Mouse (Mus musculus): ENCODE measurements at regions not wholly inside any gene's neighbourhood (a gene's known extent, or its start where the extent isn't known, plus 50 kb on each side); places are given as distances from the start of the nearest gene placed in this dataset.

GRCm38 (mm10) chr13:44037774-44038294 is 253.3 kb downstream of the Cd83 start:
- no peak for DNase-seq (ENCODE audit: low spot score)

DNA sequence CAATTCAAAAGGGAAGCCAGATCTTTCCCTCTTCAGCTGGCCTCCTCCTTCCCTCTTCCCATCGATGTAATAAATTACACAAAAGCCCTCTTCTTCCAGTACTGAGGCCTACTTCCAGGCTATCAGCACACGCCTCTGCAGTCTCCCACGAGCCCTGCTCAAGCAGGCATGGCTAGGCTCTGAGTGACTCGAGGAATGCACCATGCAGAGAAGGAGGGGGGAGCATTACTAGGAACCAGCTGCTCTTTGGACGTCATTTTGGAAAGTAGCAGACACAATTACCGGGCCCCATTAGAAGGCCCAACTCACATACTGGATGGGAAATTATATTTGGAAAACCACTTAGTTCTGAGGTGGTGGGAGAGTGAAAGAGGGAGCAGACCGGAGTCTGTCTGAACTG is 253.7 kb downstream of the Cd83 start:
- DNase-seq (ENCODE audit: low spot score): peak; percentile 47

DNA sequence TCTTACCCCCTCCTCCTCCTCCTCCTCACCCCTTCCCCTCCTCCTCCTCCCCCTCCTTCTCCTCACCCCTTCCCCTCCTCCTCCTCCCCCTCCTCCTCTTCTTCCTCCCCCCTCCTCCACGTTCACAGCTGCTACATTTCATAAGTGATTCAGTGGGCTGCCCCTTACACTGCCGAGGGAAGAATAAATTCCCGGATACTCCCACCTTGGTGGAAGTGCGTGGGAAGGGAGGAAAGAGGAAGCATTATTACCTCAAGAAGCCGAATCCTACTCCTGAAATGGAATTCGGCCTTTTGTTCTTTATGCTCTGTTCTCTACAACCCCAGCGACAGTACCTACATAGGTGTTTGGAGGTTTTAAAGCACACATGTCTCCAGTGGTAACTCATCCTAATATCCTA is 256.1 kb downstream of the Cd83 start:
- no peak for DNase-seq (ENCODE audit: low spot score)

- DNase-seq (ENCODE audit: low spot score): peak; percentile 44
These were observed 258.3 kb downstream of the Cd83 start for GRCm38 (mm10) chr13:44042730-44043493.

- peak; percentile 51 for DNase-seq (ENCODE audit: low spot score)
These were observed 258.9 kb downstream of the Cd83 start for GRCm38 (mm10) chr13:44043494-44043885.

DNA sequence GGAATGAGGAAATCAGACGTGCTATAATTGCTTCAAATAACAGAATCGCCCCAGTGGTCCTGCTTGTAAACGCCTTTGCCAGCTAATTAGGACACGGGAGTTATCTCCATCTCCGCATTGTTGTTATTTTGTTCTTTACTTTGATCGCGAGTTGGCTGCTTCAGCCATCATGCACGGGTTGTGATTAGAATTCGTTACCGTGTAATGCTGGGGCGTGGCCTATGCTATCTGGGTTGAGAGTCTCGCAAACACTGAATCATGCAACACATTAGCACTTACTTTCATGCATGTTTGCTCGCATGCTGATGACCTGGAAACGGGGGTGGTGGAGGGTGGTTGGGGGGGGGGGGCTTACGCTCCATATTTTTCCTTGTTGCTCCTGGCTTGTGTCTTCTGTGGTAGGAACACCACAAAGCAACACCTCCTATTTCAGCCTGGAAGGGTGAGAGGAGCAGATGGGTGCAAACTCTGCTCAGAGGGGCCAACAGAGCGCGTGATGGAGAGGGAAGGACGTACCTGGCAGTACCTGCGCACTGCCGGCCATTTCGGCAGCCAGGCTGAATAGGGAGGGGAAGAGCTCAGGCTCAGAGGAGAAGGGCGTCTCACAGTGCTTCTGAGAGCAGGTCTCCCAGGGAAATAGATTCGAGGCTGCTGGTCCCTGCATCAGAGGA is 260.1 kb downstream of the Cd83 start:
- DNase-seq (ENCODE audit: low spot score): no peak

GRCm38 (mm10) chr13:44046436-44046835 is 261.9 kb downstream of the Cd83 start:
- DNase-seq (ENCODE audit: low spot score): peak; percentile 24

- DNase-seq (ENCODE audit: low spot score): no peak
These were observed 269.6 kb downstream of the Cd83 start for GRCm38 (mm10) chr13:44054157-44054556.

- peak; percentile 16 for DNase-seq (ENCODE audit: low spot score)
These were observed 271.3 kb downstream of the Cd83 start for GRCm38 (mm10) chr13:44055573-44056491.

DNA sequence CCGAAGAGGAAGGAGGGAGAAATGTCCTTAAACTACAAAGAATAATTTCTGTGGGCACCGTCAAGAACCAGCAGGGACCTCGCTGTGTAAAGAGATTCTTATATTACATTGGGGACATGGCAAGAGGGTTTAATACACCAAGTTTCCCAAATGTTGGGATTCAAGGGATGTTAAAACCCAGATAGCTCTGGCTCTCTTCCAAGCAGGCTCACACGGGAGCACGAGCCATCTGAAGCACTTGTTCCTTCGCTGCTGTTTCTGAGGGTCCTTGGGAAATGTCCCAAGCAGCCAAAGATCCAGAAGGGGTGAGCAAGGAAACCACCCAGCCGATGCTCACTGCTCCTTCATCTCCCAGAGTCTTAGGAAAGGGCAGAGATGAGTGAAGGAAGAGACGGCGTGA is 272.1 kb downstream of the Cd83 start:
- no peak for DNase-seq (ENCODE audit: low spot score)

GRCm38 (mm10) chr13:44057542-44057941 is 273.0 kb downstream of the Cd83 start:
- no peak for DNase-seq (ENCODE audit: low spot score)

GRCm38 (mm10) chr13:44058277-44058676 is 273.7 kb downstream of the Cd83 start:
- DNase-seq (ENCODE audit: low spot score): no peak

DNA sequence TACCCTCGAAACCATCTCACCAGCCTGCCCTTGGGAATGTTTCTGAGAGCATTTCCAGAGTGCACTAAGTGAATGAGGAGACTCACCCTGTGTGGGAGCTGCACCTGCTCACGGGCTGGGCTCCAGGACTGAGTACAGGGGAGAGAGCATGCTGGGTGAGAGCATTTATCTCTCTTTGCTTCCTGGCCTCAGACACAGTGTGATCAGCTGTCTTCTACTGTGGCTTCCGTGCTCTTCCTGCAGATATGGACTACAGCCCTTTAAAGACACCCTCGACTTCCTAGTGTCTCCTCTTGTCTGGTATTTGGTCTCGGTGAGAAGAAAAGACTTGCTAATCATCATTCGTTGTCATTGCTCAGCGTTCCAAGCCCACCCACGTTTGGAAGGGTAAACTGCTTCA is 274.9 kb downstream of the Cd83 start:
- DNase-seq (ENCODE audit: low spot score): no peak

DNA sequence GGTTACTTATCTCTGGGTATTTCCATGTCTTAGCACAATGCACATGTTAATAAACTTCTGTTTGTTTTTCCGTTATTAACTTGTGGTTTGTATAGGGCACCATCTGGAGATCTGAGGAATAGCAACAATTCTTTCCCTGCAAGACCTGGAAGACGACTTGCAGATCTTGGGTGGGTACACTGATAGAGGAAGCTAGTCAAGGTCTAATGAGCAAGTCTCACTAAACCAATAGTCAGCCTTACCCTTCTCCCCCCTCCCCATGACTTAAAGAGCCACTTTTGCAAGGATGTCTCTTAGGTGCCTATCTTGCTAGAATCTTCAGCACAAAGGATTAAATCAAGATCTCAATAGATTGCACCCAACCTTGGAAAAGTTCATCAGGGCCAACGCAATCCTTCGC is 276.7 kb downstream of the Cd83 start:
- DNase-seq (ENCODE audit: low spot score): no peak

DNA sequence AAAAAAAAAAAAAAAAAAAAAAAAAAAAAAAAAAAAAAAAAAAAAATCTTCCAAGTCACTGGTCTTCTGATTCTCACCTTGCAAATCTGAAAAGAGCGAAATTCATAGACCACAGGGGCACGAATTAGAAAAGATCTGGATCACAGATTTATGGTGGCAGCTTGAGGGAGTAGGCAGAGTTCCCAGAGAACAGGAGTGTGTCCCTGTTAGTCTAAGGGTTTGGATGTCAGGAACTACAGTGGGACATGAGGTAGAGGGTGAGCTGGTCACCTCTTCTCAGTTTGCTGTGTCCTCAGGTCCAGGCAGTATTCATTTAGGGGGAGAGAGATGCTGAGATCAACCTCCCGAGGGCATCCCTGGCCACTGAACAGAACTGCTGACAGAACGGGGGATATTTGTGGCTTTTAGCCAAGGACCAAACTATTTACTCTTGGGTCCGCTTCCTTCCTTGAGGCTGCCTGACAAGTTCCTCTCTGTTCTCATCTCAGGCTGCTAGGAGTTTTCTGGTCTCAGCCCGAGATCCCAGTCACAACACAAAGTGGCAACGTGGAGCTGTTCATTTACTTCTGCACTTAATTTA is 277.2 kb downstream of the Cd83 start:
- DNase-seq (ENCODE audit: low spot score): no peak

GRCm38 (mm10) chr13:44063317-44063716 is 278.7 kb downstream of the Cd83 start:
- DNase-seq (ENCODE audit: low spot score): no peak

GRCm38 (mm10) chr13:44064026-44064425 is 279.5 kb downstream of the Cd83 start:
- DNase-seq (ENCODE audit: low spot score): no peak

DNA sequence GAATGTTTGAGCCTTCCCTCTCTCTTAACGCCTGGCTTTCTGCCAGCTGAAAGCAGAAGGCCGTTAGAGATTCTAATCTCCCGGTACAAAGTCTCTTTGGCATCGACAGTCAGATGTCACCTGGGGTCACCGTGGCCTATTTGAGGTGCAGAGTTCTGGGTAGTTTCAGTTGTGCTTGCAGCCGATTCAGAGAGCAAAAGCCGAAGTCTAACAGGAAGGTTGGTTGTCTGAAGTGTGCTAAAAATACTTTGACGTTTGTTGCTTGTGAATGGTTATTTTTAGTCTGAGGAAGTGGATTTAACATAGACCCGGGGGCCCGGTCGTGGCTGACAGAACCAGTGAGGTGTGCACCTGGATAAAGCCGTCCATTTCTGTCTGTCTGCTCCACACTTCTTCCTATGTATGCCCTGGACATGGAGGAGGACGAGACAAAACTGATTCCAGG is 281.2 kb downstream of the Cd83 start:
- DNase-seq (ENCODE audit: low spot score): no peak

DNA sequence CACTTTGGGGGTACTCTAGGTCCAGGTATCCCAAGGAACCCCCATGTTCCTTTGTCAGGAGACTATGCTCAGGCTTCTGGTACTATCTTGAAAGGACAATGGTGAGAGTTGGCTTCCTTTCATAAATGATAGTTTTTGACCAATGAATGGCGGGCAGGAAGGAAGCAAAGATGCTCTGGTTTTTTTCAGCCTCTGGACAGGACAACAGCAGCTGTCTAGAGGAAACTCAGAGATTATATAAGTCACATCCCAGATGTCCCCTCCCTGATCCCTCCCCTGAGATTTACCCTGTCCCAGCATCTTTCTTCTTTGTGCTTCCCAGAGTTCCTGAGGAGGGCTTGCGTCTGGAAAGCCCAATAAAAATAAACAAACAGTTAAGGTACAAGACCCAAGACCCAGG is 282.7 kb downstream of the Cd83 start:
- DNase-seq (ENCODE audit: low spot score): no peak

- no peak for DNase-seq (ENCODE audit: low spot score)
These were observed 284.4 kb downstream of the Cd83 start for GRCm38 (mm10) chr13:44068951-44069350.

DNA sequence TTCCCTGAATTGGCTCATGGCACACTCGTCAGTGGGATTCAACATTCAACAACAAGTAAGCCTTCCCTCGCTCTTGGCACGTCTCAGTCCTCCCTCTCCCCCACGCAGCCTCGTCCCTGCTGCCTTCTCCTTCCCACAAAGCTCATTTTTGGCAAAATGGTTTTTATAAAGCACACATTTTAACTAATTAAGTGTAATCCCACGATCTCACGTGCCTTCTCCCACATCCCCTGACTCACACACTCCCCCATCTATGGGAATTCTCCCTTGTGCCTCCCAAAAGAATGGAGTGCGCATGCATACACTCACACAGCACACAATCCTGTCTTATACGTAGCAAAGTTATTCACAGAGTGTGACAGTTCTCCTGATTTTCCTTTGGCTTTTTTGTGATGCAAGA is 288.5 kb downstream of the Cd83 start:
- no peak for DNase-seq (ENCODE audit: low spot score)

DNA sequence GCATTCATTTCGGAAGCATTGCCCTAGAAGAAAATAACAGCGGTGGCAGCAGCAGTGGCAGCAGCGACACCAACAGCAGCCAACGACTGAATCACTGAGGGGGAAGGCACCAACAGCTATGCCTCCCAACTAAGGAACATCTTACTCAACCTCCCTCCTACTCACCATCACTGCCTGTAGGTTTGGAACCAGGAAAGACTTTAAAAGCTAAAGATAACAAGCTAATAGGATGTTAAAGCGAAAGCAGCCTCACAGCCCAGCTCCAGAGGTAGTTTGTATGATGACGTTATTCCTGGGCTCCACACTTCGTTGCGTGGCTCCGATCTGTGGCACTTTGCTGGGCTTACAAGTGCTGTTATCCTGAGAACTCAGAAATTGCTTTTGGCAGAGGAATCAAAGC is 289.6 kb downstream of the Cd83 start:
- DNase-seq (ENCODE audit: low spot score): no peak

All from embryo, embryonic 10 days (tissue).